Mouse (Mus musculus) retina, postnatal 7 days (tissue): Measurements from ENCODE around the gene Pdap1.
"Not testable (repeated sequence)": the region's sequence is repeated elsewhere in the genome, so short reads cannot be mapped to it uniquely, and the experiment has no call there.

Experiments used
- DNase-seq: peaks from one replicate; pipeline ENCODE4 v3.0.0-alpha.2; 2012; ENCODE audit warnings: low read depth, low spot score

The Pdap1 gene

DNA sequence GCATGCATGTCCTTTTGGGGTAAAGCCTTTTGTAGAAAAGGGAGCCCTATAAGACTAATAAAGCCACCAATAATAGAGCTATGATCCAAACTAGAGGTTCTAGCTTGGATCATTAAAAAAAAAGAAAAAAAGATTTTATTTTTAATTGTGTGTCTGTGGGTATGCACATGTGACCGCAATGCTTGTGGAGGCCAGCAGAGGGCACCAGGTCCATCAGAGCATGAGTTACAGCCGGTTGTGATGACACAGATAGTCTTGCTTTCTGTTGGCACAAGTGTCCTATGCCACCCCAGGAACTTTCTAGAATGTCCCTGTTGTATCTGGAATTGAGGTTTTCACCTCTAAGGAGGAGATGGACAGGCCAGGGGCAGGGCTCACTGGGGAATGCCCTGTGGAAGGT, 20.7 kb downstream of the Pdap1 start:
- DNase-seq, result no peak

DNA sequence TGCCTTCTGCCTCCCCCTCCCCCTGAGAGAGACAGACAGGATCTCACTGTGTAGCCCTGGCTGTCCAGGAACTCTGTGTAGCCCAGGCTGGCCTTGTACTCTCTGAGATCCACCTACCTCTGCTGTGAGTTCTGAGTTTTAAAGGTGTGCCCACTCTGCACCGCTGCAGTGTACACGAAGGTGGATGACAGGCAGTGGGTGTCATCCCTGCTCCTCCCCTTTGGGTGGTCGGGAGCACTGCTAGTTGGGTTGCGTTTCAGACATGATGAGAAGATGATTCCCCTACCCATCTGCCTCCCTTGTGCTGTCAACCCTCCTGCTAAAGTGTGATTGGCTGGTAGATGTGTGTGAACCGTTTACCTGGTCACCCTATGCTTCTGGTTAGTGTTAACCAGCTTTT, 21.6 kb downstream of the Pdap1 start:
- DNase-seq, result no peak

DNA sequence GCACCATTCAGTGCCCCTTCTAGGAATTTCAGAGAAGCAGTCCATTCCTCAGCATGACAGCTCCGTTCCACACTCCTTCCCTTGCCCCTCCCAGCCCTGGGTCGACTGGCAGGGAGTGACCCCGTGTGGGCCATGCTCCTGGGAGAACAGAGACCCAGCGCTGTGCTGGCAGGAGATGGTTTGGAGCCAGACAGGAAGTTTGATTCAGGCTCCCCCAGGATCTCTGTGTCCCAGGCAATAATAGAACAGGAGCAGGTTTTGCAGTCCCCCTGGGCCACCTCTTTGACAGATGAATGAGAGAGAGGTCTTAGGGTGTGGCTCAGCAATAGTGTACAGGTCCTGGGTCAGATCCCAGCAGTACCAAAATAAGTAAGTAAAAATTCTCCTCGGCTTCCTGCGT, 22.0 kb downstream of the Pdap1 start:
- DNase-seq, result no peak

DNA sequence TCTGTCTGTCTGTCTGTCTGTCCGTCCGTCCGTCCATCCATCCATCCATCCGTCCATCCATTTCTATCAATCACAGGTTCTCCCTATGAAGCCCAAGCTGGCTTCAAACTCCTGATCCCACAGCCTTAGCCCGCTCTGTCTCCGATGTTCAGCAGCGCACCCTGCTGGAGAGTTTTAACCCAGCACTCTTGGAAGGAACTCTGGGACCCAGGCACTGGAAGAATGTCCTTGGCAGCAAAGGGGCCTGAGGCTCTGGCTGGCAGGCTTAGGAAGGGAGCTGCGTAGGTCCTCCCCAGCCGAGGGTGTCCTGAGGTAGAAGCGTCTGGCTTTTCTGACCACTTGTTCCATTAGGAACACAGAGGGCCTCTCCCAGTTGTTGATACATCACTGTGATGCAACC, 23.1 kb downstream of the Pdap1 start:
- DNase-seq, result no peak

DNA sequence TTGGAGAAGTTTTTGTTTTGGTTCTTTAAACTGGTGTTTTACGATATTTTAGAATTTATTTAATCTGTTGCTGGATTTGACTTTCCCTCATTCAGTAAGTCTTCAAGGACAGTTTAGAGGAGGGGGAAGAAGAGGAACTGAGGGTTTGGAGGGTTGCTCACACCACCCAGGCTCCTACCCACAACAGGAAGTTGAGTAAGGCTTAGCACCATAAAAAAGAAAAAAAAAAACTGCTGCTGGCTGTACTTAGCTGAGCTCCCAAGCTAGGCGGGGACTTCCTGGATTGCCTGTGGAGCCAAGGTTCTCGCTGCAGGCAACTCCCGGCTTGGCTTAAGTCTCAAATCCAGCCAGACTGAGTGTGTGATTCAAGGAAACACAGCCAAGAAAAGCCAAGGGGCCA, 23.7 kb downstream of the Pdap1 start:
- no peak for DNase-seq

DNA sequence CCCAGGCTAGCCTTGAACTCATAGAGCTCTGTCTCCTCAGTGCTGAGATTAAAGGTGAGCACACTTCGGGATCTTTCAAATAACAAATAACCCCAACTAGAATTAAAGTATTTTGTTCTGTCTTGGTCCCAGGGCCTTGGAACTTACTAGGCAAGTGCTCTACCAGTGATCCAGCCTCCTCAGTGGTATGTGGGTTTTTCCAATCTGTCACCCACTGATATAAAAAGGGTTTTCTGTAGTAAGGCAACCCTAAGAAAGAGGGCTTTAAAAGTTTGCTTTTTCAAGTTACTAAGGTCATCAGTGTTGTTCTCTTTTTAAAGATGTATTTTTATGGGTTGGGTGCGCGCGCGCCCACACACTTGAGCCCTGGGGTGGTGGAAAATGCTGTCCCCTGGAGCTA, 24.3 kb downstream of the Pdap1 start:
- DNase-seq, result no peak

DNA sequence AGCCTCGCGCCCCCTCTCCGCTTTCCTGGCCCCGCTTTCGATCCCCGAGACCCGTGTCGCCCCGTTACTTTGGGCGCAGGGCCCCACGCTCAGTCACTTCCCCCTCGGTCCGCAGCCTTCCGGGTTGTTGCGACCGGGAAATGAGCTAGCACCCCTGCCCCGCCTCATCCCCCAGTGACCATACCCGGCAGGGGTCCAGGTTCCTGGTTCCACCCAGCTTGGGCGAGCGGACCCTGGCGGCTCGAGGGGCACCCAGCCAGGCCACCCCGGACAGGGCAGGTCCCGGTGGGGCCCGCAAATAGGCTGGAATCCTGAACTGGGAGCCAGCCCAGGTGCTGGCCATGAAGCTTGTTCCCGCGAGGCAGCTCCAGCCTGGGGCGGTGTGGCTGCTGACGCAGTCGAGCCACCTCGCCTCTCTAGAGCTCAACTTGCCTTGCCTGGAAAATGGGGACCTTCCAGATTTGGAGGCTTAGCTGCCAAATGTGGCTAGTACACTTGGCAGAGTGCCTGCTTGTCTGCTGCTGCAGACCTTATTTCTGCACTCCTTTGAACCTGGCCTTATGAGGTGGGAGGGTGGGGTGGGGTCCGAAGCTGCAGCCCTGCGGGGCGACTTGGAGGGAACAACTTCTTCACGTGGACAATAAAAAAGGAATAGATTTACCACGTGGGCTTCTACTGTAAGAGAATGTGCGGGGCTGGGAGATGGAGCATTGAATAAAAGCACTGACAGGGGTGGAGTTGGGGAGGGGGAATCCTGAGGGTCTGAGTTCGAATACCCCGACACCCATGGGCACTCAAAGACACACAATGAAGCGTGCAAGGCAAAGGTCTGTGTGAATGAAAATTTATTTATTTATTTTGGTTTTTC, 25.2 kb downstream of the Pdap1 start:
- no peak for DNase-seq

DNA sequence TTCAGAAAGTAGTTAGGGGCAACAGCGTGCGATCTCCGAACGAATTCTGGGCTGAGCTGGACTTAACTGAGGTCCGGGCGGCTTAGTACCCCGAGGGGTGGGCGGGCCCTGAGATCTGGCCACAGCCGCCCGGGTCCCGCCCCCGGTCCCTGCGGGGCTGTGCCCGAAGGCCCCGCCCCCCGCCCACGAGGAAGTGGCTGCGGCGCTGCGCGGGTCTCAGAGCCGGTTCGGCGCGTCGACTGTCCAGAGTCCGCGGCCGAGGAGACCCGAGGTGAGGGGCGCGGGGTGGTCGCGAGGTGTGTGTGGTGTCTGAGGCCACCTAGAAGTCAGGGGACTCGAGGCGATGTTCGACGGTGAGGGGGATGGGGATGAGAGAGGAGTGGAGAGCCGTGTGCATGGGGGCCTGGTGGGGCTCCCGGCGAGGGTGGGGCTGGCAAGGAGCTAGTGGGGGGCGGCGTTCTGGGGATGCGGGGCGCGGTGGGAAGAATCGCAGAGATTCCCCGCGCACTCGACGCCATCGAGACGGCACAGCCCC, 25.9 kb downstream of the Pdap1 start, which contains the start of gene Arpc1b:
Arpc1b (plus strand) TSS at position 145 of the 535 bp plus-strand sequence.
- DNase-seq, result peak; percentile 31

DNA sequence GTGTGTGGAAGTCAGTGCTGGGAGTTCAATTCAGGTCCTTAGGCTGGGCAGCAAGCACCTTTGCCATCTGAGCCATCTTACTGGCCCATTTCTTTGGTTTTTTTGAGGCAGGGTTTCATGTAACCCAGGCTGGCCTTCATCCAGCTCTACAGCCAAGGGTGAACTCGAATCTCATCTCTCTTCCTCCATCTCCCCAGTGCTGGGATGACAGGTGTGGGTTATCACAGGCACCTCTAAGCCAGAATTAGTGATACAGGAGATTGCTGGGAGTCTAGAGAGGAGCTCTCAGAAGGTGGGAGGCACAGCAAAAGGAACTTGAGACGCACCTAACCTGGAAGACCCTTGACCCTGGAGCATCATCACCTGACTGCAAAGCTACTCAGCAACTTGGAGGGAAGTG, 26.6 kb downstream of the Pdap1 start:
- DNase-seq, result no peak

DNA sequence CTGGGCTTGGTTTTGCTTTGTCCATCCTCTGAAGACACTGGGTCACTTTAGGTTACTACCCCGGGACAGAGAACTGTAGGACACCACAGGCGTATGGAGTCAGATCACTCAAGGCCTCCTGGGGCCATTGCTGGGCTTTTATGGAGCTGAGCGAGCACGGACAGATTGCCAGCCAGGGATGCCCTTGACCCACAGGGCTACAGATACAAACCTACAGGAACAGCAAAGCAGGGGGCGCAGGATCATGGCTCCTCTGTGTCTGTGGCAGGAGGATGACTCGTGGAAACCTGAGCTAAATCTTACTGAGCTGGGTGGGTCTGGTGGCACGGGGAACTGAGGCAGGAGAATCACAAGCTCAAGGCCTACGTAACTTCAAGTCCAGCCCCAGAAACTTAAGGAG, 27.5 kb downstream of the Pdap1 start:
- DNase-seq, result no peak

DNA sequence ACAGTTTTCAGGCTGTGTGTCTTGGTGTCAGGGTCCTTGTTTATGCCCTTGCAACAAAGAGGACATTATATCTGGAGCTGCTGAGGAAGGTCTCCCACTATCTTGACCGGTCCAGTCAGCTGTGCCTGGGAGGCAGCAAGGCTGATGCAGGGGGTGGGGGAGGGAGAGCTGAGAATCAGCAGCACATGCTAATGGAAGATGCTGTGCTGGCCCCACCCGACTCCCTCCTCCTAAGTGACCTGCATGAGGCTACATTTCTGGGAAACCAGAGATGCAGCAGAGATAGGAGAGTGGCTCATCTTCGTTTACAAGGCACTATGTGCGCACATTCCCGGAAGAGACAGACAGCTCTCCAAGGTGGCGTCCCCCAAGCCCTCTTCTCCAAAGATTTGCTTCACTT, 29.6 kb downstream of the Pdap1 start:
- no peak for DNase-seq

DNA sequence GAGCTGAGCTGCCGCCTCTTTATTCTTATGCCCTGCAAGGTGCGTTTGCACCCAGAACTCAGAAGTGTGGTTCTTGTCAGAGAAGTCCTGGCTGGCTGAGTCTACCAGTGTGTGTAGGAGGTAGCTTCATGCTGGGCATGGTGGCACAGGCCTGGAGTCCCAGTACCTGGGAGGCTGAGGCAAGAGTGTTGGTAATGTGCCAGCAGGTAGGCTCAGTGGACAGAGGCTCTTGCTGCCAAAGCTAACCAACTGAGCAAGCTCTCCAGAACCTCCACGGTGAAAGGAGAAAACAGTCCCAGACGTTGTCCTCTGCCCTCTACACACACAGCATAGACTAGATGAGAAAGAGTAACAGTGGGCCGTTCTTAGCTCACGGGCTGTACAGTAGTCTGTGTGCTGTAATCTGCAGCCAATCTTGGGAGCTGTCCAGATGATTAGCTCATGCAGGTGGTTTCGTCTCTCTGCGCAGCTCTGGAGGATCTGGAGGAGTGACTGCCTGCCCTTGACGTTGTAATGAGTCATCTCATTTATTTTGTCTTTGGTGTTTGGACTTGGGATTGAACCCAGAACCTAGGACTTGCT, 34.3 kb downstream of the Pdap1 start:
- no peak for DNase-seq

DNA sequence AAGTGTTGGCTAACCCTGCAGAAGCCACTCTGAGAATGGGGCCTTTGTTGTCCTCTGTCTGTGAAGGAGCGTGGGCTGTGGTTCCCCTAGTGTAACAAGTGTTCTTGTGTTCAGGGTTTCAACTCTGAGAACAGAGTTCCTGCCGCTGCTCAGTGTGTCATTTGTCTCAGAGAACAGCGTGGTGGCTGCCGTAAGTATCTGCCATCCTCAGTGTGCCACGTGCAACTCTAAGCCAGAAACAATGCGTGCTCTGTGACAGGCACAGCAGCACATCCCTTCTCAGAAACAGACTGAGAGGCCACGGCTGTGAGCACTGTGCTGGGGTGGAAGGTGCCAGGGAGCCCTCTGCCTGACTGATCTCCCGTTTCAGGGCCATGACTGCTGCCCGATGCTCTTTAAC, 35.7 kb downstream of the Pdap1 start:
- DNase-seq, result no peak

DNA sequence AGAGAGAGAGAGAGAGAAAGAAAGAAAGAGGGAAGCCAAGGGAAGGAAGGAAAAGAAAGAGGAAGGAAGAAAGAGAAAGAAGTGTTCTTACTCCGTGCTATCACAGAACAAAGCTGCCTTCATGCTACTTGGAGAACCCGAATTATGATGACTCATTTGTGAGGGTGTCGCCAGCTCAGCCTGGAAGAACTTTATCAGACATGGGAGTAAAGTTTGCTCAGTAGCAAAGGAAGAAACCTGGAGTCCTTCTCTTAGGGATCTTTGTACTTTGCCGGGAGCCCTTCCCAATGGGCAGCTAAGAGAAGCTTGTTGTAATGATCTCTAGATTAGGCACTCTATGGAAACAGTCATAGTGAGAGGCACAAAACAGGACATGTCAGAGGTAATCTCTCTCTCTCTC, 37.3 kb downstream of the Pdap1 start:
- no peak for DNase-seq

DNA sequence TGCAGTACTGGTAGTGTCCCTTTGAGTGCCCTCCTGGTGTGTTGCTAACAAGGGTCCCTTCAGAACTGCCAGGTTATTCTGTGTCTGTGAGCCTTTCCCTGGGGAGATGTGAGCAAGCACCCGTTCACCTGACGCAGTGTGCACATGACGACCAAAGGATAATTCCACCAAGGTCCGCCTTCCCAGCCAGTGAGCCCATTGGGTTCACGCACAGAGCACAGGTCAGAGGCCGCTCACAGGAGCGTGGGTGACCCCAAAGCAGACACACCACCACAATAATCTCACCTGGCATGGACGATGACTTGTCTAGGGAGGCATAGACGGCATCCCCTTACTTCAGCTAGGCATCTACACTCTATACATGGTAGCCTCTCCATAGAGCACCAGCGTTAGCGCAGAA, 38.6 kb downstream of the Pdap1 start:
- DNase-seq, result not testable (repeated sequence)

DNA sequence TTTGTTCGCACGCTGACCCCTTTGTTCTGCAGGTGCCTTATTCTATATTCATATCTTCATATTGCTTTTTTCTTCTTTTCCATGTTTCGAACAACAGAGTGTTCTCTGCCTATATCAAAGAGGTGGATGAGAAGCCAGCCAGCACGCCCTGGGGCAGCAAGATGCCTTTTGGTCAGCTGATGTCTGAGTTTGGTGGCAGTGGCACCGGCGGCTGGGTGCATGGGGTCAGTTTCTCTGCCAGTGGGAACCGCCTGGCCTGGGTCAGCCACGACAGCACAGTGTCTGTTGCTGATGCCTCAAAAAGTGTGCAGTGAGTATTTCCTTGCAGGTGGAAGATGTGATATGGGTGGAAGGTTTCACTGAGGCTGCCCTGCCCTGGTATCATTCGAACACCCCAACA, 39.1 kb downstream of the Pdap1 start:
- DNase-seq, result no peak

DNA sequence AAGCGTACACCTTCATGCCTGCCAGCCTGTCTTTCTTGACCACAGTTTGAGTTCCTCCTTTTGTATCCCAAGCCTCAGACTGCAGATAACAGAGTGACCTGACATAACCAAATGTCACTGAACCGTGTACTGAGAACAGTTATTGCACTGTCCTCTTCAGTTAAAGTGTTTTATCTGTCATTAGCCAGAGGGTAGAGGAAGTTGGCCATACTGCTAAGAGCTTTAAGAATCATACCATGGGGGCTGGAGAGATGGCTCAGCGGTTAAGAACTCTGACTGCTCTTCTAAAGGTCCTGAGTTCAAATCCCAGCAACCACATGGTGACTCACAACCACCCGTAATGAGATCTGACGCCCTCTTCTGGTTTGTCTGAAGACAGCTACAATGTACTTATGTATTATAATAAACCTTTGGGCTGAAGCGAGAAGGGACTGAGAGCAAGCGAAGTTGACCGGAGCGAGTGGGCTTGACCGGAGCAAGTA, 41.7 kb downstream of the Pdap1 start:
- DNase-seq, result no peak

DNA sequence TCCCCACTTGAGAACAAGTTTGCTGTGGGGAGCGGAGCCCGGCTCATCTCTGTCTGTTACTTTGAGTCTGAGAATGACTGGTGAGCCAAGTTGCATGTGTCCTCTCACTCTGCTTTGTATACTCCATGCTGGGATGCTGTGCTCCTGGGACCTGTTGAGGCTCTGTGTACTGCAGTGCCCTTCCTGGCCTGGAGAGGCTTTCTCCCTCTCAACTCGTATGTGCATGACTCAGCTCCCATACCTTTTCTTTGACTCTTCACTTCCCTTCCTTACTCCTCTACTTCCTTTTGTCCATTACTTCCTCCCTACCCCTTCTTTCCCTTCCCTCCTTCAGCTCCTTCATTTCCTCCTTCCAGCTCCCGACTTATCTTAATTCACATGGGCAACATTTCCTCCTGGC, 43.8 kb downstream of the Pdap1 start:
- no peak for DNase-seq

DNA sequence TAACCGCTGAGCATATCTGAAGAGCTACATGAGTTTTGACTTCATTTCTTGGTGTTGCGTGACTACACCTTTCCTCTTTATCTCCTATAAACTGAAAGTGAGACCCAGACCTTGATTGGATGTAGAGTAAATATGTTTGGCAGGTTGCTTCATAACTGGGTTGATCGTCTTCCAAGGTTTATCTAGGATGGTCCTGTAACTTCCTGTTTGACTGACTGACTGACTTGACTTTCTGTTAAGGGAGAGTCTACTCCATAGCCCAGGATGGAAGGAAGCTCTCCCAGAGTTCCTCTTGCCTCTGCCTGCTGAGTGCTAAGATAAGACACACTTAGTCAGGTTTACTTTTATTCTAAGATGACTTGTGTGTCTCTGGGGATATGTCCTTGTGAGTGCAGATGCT, 50.2 kb downstream of the Pdap1 start:
- no peak for DNase-seq

DNA sequence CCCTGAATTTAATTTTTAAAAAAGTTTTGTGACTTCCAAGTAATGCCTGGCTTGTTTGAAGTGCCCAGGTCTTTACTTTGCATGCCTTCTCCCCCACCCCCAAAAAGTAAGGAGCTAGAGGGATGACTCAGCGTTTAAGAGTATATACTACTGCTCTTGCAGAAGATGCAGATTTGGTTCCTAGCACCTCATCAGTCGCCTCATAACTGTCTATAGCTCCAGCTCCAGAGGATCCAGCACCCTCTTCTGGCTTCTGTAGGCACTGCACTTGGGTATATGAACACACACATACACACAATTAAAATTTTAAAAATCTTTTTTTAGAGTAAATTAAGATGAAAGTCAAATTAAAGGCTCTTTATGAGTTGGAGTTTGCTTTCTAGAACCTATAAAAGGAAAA, 51.9 kb downstream of the Pdap1 start:
- no peak for DNase-seq

DNA sequence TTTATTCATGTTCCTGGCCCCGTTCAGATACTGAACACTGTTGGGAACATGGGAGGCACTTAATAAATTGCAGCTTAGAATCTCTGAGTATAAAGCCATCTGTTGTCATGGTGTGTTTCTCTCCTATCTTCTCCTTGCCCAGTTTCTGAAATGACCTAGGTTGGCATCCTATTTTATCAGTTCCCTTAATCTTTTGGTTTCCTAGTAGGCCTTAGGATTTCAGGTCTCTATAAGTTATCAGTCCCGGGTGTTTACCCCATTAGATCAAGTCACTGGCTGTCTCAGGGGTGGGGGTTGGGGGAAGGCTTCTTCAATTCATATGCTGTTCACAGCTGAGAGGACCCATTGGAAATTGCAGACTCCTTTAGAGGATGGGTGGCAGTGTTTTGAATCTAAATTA, 55.2 kb downstream of the Pdap1 start:
- DNase-seq, result no peak

DNA sequence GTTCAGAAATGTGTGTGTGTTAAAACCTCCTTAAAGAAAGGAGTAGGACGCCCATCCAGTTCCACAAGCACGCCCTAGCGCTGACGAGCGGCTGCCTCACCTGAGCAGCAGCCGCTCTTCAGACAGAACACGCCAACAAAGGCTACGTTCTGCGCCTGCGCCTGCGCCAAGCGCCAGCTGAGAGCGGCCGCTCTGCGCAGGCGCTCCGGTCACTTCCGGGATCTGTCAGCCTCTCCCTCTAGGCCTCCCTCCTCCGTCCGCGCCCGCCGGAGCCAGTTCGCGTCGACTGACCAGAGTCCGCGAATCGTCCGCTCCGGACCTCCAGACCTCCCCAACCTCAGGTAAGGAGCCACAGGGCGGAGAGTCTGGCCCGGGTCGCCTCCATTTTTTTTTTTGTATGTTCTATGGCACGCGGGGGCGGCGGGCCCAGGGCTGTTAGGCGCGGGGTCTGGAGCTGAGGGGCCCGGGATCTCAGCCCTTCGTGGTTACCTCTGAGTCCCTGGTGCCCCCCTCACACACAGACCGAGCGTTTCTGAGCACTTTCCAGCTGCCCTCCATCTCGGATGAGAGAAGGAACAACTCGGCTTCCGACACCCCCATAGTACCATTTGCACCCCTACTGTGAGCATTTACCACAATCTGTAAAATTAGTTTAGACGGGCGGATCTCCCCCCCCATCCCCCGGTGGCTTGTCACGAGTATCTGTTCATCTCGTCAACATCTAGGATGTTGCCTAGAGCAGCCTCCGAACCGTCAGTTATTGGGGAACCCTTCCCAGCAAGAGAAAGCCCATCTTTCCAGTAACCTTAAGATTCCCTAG, 56.2 kb downstream of the Pdap1 start, which contains the start of the genes Arpc1a and Kpna7:
Arpc1a (plus strand) TSS at position 199 of the 820 bp plus-strand sequence.
Kpna7 (minus strand) TSS at position 399 of the 820 bp plus-strand sequence.
- peak; percentile 91 for DNase-seq
